Mouse (Mus musculus) brain, embryonic 18.5 days (tissue): ENCODE measurements at regions not wholly inside any gene's neighbourhood (a gene's known extent, or its start where the extent isn't known, plus 50 kb on each side); places are given as distances from the start of the nearest gene placed in this dataset.

ENCODE experiments used
- DNase-seq: peaks from one replicate; pipeline ENCODE4 v3.0.0-alpha.2; 2012; ENCODE audit warnings: low read depth, low spot score

DNA sequence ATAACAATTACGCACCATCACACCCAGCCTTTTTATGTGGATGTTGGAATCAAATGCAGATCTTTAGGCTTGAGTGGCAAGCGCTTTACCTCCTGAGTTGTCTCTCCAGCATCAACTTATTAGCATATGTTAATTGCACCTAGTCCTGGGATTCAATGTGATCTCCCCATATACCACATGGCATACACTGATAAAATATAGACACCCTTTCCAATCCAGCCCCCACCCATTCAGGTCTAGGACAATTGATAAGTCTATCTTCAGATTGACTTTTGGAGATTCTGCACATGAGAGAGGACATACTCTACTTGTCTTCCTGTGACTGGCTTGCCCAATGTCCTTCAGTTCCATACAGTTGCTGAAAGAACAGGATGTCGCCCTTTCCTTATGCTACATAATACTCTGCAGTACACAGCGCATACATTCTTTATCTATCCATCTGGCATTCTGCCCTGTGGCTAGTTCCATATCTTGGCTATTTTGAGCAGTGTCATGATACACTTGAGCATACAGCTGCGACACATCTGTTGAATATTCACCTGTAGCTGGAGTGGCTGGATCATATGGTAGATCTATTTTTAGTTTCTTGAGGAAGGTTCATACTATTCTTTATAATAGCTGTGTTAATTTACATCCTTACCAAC lies 120.3 kb downstream of the Gsdmc2 start:
- DNase-seq: no peak

DNA sequence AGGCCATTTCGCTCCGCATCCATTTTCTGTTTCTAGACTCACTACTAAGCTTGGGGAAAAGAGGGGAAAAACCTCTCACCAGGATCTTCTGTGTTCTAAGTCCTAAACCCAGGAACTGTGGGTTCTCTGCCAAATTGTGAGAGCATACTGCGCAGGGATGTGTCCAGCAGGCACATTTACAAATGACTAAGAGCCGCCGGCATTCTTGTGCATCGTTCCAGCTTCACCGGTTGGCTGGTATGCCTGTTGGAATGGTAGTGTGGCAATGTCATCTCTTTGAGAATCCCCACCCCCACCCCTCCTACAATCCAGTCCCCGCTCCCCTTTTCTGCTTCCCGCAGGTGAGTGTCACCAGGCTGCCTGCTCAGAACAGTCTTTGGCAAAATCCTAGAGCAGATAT lies 122.0 kb downstream of the Gsdmc2 start:
- DNase-seq: no peak

DNA sequence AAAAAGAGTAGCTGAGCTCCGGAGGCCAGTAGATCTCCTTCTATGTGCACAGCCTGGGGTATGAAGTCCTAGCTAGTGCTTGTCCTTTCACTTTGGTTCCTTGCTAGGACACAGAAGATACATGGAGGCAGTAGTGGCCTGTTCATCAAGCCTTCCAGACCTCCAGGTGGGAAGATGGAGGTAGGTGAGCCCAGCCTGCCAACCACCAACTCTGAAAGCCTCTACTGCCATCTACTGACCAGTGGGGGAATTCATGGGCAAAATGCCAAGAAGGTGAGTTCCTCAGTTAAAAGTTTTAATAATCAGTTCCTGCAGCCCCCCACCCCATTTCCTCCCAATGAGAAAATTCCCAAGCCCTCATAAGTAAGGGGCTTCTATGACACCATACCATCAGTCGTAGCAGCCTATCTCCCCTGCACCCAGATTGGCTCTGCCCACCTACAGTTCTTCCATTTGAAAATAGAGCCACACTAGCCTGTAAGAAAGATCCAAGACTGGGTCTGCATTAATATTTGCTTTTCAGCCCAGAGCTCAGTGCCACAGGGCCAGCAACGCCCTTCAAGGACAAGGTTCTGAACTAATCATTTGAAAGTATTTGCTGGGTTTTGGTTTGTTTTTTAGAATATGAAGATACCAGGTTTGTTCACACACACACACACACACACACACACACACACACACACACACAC lies 123.2 kb downstream of the Gsdmc2 start:
- no peak for DNase-seq

- DNase-seq: no peak
These were observed 127.2 kb downstream of the Gsdmc2 start for GRCm38 (mm10) chr15:63717812-63718211.

DNA sequence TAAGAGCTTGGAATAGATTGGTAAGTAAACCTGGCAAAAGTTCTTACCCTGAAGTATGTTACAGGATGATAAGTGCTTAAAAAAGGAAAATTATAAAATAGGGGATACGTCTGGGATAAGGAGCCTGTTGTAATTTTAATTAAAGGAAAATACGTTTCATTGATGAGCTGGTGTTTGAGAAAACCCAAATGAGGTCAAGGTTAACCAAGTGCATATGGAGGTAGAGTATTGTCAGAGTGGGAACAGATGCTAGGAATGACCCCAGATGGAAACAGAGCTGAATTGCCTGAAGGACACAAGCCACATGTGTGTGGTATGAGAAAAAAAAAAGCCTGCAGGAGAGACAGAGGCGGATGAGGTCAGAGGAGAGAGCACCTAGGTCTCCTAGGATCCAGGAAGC lies 131.3 kb downstream of the Gsdmc2 start:
- DNase-seq: no peak

GRCm38 (mm10) chr15:63710381-63710780 lies 134.6 kb downstream of the Gsdmc2 start:
- DNase-seq: no peak

GRCm38 (mm10) chr15:63709270-63709933 lies 135.6 kb downstream of the Gsdmc2 start:
- no peak for DNase-seq

DNA sequence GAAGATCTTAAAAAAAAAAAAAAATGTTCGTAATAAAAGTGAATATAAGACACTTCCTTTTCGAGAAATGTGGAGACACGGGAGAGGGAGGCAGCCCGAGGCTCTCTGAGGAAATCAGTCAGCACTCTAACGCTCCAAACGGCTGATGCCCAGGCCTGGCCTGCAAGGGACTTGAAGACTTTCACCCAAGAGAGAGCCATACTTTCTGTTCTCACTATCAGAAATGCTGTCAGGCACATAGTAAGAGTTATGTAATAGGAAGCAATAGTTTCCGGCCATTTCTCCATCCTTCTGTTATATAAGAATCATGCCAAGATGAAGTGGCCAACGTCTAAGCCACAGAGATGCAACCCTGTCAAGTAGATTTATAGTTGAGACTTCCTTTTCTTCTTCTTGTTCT lies 140.3 kb downstream of the Gsdmc2 start:
- no peak for DNase-seq

DNA sequence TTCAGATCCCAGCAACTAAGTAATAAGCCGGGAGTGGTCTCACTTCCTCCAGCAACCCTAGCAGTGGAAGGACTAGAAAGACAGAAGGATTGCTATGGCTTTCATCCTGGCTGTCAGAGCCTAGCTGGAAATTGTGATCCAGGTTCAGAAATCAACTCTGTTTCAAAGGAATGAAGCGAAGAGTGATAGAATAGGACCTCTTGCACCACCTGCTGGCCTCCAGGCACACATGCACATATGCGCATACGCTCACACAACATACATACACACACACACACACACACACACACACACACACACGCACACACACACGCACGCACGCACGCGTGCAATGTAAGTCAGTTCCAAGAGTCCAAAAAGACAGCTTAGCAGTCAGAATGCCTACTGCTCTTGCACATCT lies 147.1 kb downstream of the Gsdmc2 start:
- no peak for DNase-seq

- no peak for DNase-seq
These were observed 150.8 kb downstream of the Gsdmc2 start for GRCm38 (mm10) chr15:63694150-63694549.

GRCm38 (mm10) chr15:63693561-63693960 lies 151.4 kb downstream of the Gsdmc2 start:
- DNase-seq: no peak

GRCm38 (mm10) chr15:63692491-63693295 lies 152.3 kb downstream of the Gsdmc2 start:
- DNase-seq: no peak

GRCm38 (mm10) chr15:63689788-63690575 lies 155.0 kb downstream of the Gsdmc2 start:
- no peak for DNase-seq

DNA sequence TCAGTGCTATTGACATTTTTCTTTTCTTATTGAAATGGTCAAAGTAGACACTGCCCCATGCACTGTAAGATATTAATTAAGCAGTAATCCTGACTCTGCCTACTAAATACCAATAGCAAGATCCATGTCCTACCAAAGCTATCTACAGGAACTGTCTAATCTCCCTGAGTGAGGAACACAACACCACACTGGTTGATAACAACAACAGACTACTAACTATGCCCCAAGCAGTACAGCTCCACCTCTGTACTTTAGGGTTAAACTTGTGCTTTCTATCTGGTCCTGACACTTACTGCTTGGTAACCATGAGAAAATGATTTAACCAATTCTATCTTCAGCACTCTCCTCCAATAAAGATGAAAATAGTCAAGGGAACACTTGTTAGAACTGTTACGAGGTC lies 157.1 kb downstream of the Gsdmc2 start:
- DNase-seq: no peak

GRCm38 (mm10) chr15:63686954-63687562 lies 157.9 kb downstream of the Gsdmc2 start:
- DNase-seq: no peak

DNA sequence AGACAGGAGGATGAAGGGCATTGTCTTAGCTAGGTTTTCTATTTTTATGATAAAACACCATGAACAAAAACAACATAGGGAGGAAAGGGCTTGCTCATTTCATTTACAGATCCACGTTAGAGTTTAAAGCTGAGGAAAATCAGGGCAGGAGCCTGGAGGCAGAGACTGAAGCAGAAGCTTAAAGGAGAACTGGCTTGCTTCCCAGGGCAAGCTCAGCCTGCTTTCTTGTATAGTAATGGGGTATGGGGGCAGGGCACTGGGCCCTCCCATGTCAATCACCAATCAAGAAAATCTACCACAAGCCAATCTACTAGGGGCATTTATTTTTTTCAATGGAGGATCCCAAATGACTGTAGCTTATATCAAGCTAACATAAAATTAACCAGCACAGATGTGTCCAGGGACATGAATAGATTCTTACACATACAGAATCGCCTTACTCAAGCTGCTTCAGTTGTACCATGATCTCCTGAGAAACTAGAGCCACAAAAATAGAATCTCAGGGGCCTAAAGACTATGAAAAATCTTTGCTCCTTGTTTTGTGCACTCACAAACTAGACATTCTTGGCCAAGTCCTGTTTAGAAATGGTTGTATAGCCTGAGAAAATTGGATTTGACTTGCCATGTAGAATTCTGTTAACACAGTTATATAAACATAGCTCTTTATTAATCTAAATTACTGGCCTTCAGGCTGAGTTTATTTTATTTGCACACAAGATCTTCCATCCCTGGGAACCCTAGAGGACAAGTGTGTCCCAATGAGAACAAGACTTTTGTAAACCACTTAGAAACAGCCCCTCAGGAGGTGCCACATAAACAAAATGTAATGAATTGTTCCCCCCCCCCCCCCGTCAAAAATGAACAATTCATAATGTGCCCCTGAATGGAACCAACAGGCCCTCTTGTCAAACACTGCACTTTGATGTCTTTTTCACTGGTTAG lies 164.7 kb downstream of the Gsdmc2 start:
- DNase-seq: no peak

- no peak for DNase-seq
These were observed 166.1 kb downstream of the Gsdmc2 start for GRCm38 (mm10) chr15:63678921-63679320.

- DNase-seq: no peak
These were observed 169.4 kb downstream of the Gsdmc2 start for GRCm38 (mm10) chr15:63675491-63676036.

- no peak for DNase-seq
These were observed 170.6 kb downstream of the Gsdmc2 start for GRCm38 (mm10) chr15:63674404-63674803.
